Mouse (Mus musculus) neural tube, embryonic 14.5 days (tissue): Measurements from ENCODE around the gene Spen. TPM values are rescaled to one million over a fixed set of nuclear protein-coding genes. Genes with fewer than 3 reads are reported as not detected.

Experiments used
- ATAC-seq: fragments of 200-750 bp; cut with Nextera tagmentation; 2 replicates; pipeline ENCODE4 v1.8.0; 2017; ENCODE audit warnings: low read depth, mild to moderate bottlenecking, moderate TSS enrichment, moderate library complexity
- H3K27ac ChIP-seq: fragments of 300-500 bp; sonication (generic); 2 replicates; pipeline ENCODE4 v1.5.1; 2014; ENCODE audit warnings: low read depth, mild to moderate bottlenecking, control low read depth, low read length, moderate library complexity, mixed read lengths
- H3K27me3 ChIP-seq: fragments of 300-500 bp; sonication (generic); 2 replicates; pipeline ENCODE4 v1.6.1; 2014; ENCODE audit warnings: low read length; ENCODE audit not compliant: control insufficient read depth, insufficient read depth
- H3K36me3 ChIP-seq: fragments of 300-500 bp; sonication (generic); 2 replicates; pipeline ENCODE4 v1.6.1; 2014; ENCODE audit warnings: low read length, mixed read lengths; ENCODE audit not compliant: control insufficient read depth, insufficient read depth
- H3K4me1 ChIP-seq: fragments of 300-500 bp; sonication (generic); 2 replicates; pipeline ENCODE4 v1.6.1; 2014; ENCODE audit warnings: low read length; ENCODE audit not compliant: control insufficient read depth, insufficient read depth
- H3K4me2 ChIP-seq: fragments of 300-500 bp; sonication (generic); 2 replicates; pipeline ENCODE4 v1.6.1; 2014; ENCODE audit warnings: mild to moderate bottlenecking, low read depth, low read length, control low read depth
- H3K4me3 ChIP-seq: fragments of 300-500 bp; sonication (generic); 2 replicates; pipeline ENCODE4 v1.5.1; 2014; ENCODE audit warnings: low read depth, low read length, control low read depth, mixed read lengths
- H3K9ac ChIP-seq: fragments of 300-500 bp; sonication (generic); replicated peaks from 2 replicates; pipeline ENCODE4 v1.6.1; 2014; ENCODE audit warnings: low read depth, mild to moderate bottlenecking, control low read depth, low read length, mixed read lengths
- H3K9me3 ChIP-seq: fragments of 300-500 bp; sonication (generic); 2 replicates; pipeline ENCODE4 v1.6.1; 2016; ENCODE audit warnings: low read length; ENCODE audit not compliant: control insufficient read depth
- WGBS: fragments of 180-500 bp; shearing (Covaris S2); extraction: QIAGEN DNeasy Blood & Tissue Kit; methylation state at CpG from one replicate; pipeline ENCODE4 v1.1.7; 2014; 5-methylcytosine and 5-hydroxymethylcytosine counted together
- polyA plus RNA-seq: library from polyadenylated mRNA; unstranded; fragments of >200 nt; fragmentation: Nextera tagmentation; extraction: Ambion mirVana; gene quantifications from 2 replicates; pipeline ENCODE4 v1.2.1, GENCODE M21; 2014

The Spen gene
- polyA plus RNA-seq, 1 experiment from 2014 or later: 23.9 TPM

DNA sequence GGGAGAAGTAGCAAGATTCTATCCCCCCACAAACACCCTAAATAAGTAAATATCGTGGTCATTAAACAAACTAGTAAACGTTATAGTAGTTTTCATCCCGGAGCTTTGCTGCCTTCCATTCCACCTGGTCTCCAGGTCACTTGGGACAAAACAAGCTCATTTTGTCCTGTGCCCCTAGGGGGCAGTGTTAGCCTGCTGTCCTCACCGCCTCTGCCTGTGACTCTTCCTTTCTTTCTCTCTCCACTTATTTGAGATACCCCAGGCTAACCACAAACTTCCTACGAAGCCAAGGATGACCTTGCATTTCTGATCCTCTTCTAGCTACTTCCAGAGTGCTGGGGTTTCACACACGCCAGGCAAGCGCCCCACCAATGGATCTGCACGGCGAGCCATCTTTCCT is 107.4 kb downstream of the Spen start:
- H3K36me3 ChIP-seq: no peaks in the 10 kb centered on the region
- H3K9me3 ChIP-seq: no peaks in the 10 kb centered on the region
- ATAC-seq: no peak
- WGBS: 43% methylated on average over 9 of the region's 9 CpGs
- H3K27me3 ChIP-seq: no peaks in the 10 kb centered on the region
- no peak overlapping the region for H3K4me3 ChIP-seq
- H3K9ac ChIP-seq: no peak overlapping the region
- H3K4me2 ChIP-seq: no peak overlapping the region
- no peaks in the 10 kb centered on the region for H3K4me1 ChIP-seq
- no peak overlapping the region for H3K27ac ChIP-seq

- H3K4me2 ChIP-seq: no peak overlapping the region
- no peak overlapping the region for H3K27ac ChIP-seq
- 0 out of 2 replicates have a peak, but pooled peaks cover 2% of the 10 kb centered on the region for H3K4me1 ChIP-seq
- no peak for ATAC-seq
- no peaks in the 10 kb centered on the region for H3K9me3 ChIP-seq
- H3K27me3 ChIP-seq: no peaks in the 10 kb centered on the region
- H3K36me3 ChIP-seq: no peaks in the 10 kb centered on the region
- 52% methylated on average over 9 of the region's 9 CpGs for WGBS
- H3K9ac ChIP-seq: no peak overlapping the region
- no peak overlapping the region for H3K4me3 ChIP-seq
Observed at GRCm38 (mm10) chr4:141429847-141430246, 108.5 kb downstream of the Spen start.

GRCm38 (mm10) chr4:141429381-141429780 is 109.0 kb downstream of the Spen start:
- H3K4me3 ChIP-seq: no peak overlapping the region
- WGBS: 75% methylated on average over 6 of the region's 6 CpGs
- H3K36me3 ChIP-seq: no peaks in the 10 kb centered on the region
- H3K4me2 ChIP-seq: no peak overlapping the region
- H3K27ac ChIP-seq: no peak overlapping the region
- H3K4me1 ChIP-seq: 0 out of 2 replicates have a peak, but pooled peaks cover 2% of the 10 kb centered on the region
- no peaks in the 10 kb centered on the region for H3K27me3 ChIP-seq
- ATAC-seq: no peak
- H3K9ac ChIP-seq: no peak overlapping the region
- no peaks in the 10 kb centered on the region for H3K9me3 ChIP-seq

GRCm38 (mm10) chr4:141427921-141428320 is 110.5 kb downstream of the Spen start:
- Histone ChIP-seq H3K36me3 (no peaks in the 10 kb centered on the region), H3K4me1 (0 out of 2 replicates have a peak, but pooled peaks cover 2% of the 10 kb centered on the region), H3K27me3 (no peaks in the 10 kb centered on the region), H3K9me3 (no peaks in the 10 kb centered on the region), H3K4me3 (no peak overlapping the region), H3K27ac (no peak overlapping the region), H3K9ac (no peak overlapping the region), H3K4me2 (no peak overlapping the region)
- ATAC-seq: no peak
- WGBS: 88% methylated on average over 13 of the region's 13 CpGs

GRCm38 (mm10) chr4:141426796-141427745 is 111.3 kb downstream of the Spen start:
- ATAC-seq: no peak
- H3K4me3 ChIP-seq: no peak overlapping the region
- 0 out of 2 replicates have a peak, but pooled peaks cover 2% of the 10 kb centered on the region for H3K4me1 ChIP-seq
- H3K36me3 ChIP-seq: no peaks in the 10 kb centered on the region
- 81% methylated on average over 10 of the region's 10 CpGs for WGBS
- H3K27ac ChIP-seq: no peak overlapping the region
- H3K9ac ChIP-seq: no peak overlapping the region
- no peak overlapping the region for H3K4me2 ChIP-seq
- no peaks in the 10 kb centered on the region for H3K27me3 ChIP-seq
- H3K9me3 ChIP-seq: no peaks in the 10 kb centered on the region

DNA sequence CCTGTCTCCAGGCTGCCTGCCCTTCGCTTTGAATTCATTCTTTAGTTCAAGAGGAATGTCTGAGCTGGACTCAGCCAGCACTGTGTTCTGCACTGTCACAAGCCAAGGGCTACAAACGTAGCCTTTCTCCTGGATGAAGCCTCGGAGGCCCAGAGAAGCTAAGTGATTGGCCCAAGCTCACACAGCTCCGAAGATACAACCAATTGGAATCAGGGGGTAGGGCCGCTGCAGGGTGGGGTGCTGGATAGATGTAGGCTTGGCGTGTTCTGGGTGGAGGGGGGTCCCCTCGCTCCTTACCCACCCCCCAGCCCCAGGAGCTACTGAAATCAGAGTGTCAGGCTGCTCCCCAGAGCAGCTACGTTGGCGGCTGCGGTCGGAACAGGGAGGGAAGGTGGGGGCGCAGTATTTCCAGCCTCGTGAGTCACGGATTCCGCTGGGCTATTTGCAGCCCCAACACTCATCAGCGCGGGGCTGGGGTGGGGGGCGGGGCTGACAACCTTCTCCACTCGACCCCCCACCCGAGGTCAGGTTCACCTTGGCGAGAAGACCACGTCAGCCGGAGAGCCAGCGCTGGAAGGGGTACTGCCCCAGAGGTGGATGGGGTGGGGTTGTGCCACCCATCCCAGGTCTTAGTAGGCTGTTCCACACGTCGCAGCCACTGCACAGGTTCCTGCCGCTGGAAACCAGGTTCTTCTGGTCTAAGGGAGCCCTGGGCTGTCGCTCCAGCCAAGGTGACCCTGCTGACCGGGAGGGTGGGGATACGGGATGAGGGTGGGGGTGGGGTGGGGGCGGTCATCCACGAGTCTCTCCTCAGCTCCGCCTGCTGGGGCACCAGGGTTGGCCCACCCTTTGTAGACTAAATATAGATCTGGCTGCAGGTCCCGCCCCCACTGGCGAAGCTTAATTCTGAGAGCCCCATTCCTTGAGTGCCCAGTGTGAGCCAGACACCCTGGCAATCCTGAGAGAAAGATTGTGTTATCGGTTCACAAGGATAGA is 112.6 kb downstream of the Spen start:
- Histone ChIP-seq H3K9me3 (no peaks in the 10 kb centered on the region), H3K9ac (peak overlapping the region; percentile 63), H3K4me3 (peak overlapping the region; percentile 42), H3K36me3 (no peaks in the 10 kb centered on the region), H3K27ac (no peak overlapping the region), H3K4me2 (peak overlapping the region; percentile 82), H3K4me1 (0 out of 2 replicates have a peak, but pooled peaks cover 2% of the 10 kb centered on the region), H3K27me3 (no peaks in the 10 kb centered on the region)
- 3% methylated on average over 36 of the region's 36 CpGs for WGBS
- peak; percentile 92 for ATAC-seq

- 89% methylated on average over 13 of the region's 13 CpGs for WGBS
- no peaks in the 10 kb centered on the region for H3K27me3 ChIP-seq
- 0 out of 2 replicates have a peak, but pooled peaks cover 2% of the 10 kb centered on the region for H3K4me1 ChIP-seq
- no peak overlapping the region for H3K4me3 ChIP-seq
- H3K4me2 ChIP-seq: no peak overlapping the region
- H3K9me3 ChIP-seq: no peaks in the 10 kb centered on the region
- no peak overlapping the region for H3K9ac ChIP-seq
- H3K36me3 ChIP-seq: no peaks in the 10 kb centered on the region
- H3K27ac ChIP-seq: no peak overlapping the region
- no peak for ATAC-seq
Observed at GRCm38 (mm10) chr4:141423691-141424431, 114.5 kb downstream of the Spen start.

DNA sequence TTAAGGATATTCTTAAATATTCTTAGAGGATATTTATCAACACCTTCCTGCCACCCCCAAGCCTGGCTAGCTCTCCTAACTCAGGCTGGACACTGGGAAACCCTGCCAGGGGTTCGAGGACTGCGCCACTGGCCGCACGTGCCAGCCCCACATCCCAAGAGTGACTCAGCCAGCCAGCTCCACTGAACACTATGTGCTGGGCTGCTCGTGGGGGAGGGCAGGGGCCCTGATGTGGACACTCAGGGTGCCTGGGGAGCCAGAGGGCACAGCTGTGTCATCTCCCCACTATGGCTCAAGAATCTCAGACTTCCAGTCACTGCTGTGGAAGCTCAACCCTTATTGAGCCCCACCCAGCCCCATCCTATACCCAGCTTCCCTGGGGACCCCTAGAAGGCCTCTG is 115.1 kb downstream of the Spen start:
- Histone ChIP-seq H3K9me3 (no peaks in the 10 kb centered on the region), H3K27ac (no peak overlapping the region), H3K36me3 (no peaks in the 10 kb centered on the region), H3K4me3 (no peak overlapping the region), H3K27me3 (no peaks in the 10 kb centered on the region), H3K9ac (no peak overlapping the region), H3K4me2 (no peak overlapping the region), H3K4me1 (0 out of 2 replicates have a peak, but pooled peaks cover 2% of the 10 kb centered on the region)
- 80% methylated on average over 5 of the region's 5 CpGs for WGBS
- ATAC-seq: no peak
